Mouse (Mus musculus): ENCODE data around the gene Ptrh1.

GRCm38 (mm10) chr2:32784048-32784681, 8.6 kb downstream of the Ptrh1 start, which contains the start of gene Cfap157:
- TF ChIP-seq CTCF (conservative IDR thresholded peaks at IDR 0.05 in 1 of 2, IDR thresholded peaks at IDR 0.05 in 1 of 2; ENCODE audit: low read depth in 2 of 2, low read length in 2 of 2) (no peak), ZKSCAN1 (IDR thresholded peaks at IDR 0.05; ENCODE audit: borderline replicate concordance, low read depth, low read length) (no peak), EP300 (IDR thresholded peaks at IDR 0.05; ENCODE audit: low read length) (no peak), MAFK (IDR thresholded peaks at IDR 0.05; ENCODE audit: insufficient replicate concordance, low read length) (no peak), ZC3H11A (IDR thresholded peaks at IDR 0.05; ENCODE audit: low read depth, low read length) (no peak), POLR2AphosphoS2 (IDR thresholded peaks at IDR 0.05; ENCODE audit: low read depth, low read length) (no peak), POLR2A (IDR thresholded peaks at IDR 0.05; ENCODE audit: low read depth, low read length) (no peak), KAT2A (IDR thresholded peaks at IDR 0.05; ENCODE audit: insufficient replicate concordance, low read length) (no peak), ZNF384 (IDR thresholded peaks at IDR 0.05; ENCODE audit: low read depth, low read length) (no peak)

All from CH12.LX (cell line).